Mouse (Mus musculus): ENCODE measurements around the gene Gm6899. TPM values are rescaled to one million over a fixed set of nuclear protein-coding genes. Genes with fewer than 3 reads are reported as not detected.

The Gm6899 gene
- total RNA-seq, 2 experiments from 2014 or later: not detected

DNA sequence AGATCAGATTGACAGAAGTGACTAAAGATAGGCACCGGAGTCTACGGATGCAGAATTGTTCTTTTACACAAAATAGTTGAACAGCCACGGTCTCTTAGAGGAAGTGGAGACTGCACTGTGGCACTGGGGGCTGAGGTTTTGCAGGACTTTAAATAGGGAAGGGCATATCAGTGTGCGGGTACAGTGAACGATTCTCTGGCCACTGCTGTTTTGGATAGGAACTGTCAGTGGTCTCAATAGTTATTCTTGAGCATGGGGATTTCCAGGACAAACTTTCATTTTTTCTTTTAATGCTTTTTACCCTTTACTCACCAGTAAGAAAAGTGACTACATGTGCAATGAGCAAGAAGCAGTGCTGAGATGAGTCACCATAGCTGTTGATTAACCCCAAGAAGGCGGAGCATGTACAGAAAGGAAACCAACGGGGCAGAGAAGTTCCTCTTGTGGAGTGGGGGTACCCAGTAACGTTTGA is 47.3 kb downstream of the Gm6899 start:
- no peak for DNase-seq
- intact Hi-C loops (cut with DNase I): no loop called here

DNA sequence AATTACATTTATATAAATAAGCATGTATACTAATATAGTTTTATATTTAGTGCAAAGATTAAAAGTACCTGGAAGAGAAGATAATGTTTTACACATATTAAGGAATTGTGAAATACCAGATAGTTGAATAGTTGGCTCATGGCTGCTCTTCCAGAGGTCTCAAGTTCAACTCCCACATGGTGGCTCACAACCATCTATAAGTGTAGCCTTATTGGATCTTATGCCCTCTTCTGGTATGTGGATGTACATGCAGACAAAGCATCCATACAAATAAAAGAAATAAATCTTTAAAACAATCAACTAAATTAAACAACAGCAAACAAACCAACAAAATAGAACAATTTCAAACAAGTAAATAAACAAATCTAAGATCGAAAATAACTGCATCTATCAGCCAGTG is 49.1 kb downstream of the Gm6899 start:
- DNase-seq: no peak
- intact Hi-C loops (cut with DNase I): no loop called here

Other genes starting within 250 kb of the Gm6899 start
- 1 to 10 TPM; 2.5 to 4.0 TPM for gene Fancl, start 207.1 kb upstream of the Gm6899 start, total RNA-seq (2021)
- gene Vrk2, start 758 bp downstream of the Gm6899 start, total RNA-seq (2021): 1 to 10 TPM; 6.2 to 6.8 TPM